Mouse (Mus musculus): ENCODE measurements around the gene Cacna1a. TPM values are rescaled to one million over a fixed set of nuclear protein-coding genes. Genes with fewer than 3 reads are reported as not detected.
"Not testable (repeated sequence)": the region's sequence is repeated elsewhere in the genome, so short reads cannot be mapped to it uniquely, and the experiment has no call there.

Cacna1a gene
- total RNA-seq, 1 experiment = 27.4 TPM

DNA sequence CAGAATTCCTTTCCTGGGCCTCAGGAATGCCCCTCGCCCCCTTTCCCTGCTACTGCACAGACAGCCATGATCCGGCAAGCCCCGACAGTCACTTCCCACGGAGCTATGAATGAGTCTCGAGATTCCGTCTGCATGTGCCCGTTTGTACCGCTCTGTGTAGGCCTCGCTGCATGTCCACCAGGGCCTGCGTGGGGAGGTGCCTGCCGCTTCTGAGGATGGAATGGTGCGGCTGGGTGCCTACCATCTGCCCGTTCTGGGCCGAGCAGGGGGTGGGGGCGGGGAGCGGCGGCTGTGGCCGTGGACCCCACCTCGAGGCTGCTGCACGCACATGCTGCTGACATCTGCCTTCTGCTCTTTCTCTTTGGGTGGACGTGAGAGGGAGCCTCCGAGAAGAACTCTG, 228.8 kb downstream of the Cacna1a start:
- DNase-seq (ENCODE audit: low read depth, low spot score) = no peak
- Histone ChIP-seq H3K36me3 (ENCODE audit: control insufficient read depth, insufficient read depth, low read length, poor library complexity, severe bottlenecking) (0 out of 2 replicates have a peak, but pooled peaks cover 2% of the 10 kb centered on the region), H3K9me3 (ENCODE audit: control insufficient read depth, insufficient read depth, low read depth, low read length) (no peaks in the 10 kb centered on the region), H3K27ac (ENCODE audit: insufficient read depth, low read depth, low read length, poor library complexity, severe bottlenecking) (no peak overlapping the region), H3K9ac (ENCODE audit: insufficient read depth, low read depth, low read length, poor library complexity, severe bottlenecking) (no peak overlapping the region), H3K4me1 (ENCODE audit: control insufficient read depth in 2 of 2, insufficient read depth in 2 of 2, low read length in 2 of 2, poor library complexity in 1 of 2) (peaks cover 0 to 23% of the 10 kb centered on the region in 2 experiments; a peak in 3 of 4 replicates), H3K4me3 (ENCODE audit: insufficient read depth in 1 of 2, low read depth in 1 of 2, low read length in 2 of 2, poor library complexity in 1 of 2, severe bottlenecking in 1 of 2) (peak overlapping the region; percentile 33; a peak in 2 of 4 replicates)
- no peak for TF ChIP-seq HCFC1 (IDR thresholded peaks at IDR 0.05; ENCODE audit: borderline replicate concordance, insufficient read depth, low read length)
- in situ Hi-C loops (cut with MboI; ENCODE audit: low sequenced_read_pairs in 2 of 2, unreplicated experiment in 2 of 2) = no loop called here

DNA sequence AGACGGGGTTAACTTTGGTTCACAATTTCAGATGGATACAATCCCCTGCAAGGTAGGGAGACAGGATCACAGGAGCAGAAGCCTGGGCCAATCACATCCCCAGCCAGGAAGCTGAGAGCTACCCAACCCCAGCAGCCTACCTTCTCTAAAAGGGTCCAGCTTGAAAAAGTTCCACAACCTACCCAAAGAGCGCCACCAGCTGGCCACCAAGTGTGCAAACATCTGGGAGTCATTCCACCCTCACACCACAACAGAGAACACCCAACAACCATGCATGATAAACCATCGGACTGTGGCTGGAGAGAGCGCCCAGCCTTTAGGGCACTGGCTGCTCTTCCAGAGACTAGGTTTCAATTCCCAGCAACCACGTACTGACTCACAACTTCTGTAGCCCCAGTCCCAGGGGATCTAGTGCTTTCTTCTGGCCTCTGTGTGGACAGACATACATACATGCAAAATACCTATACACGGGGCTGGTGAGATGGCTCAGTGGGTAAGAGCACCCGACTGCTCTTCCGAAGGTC, 232.9 kb downstream of the Cacna1a start:
- Histone ChIP-seq H3K9me3 (ENCODE audit: control insufficient read depth, insufficient read depth, low read depth, low read length) (no peaks in the 10 kb centered on the region), H3K4me3 (ENCODE audit: insufficient read depth in 1 of 2, low read depth in 1 of 2, low read length in 2 of 2, poor library complexity in 1 of 2, severe bottlenecking in 1 of 2) (no peak overlapping the region), H3K36me3 (ENCODE audit: control insufficient read depth, insufficient read depth, low read length, poor library complexity, severe bottlenecking) (no peaks in the 10 kb centered on the region), H3K27ac (ENCODE audit: insufficient read depth, low read depth, low read length, poor library complexity, severe bottlenecking) (no peak overlapping the region), H3K9ac (ENCODE audit: insufficient read depth, low read depth, low read length, poor library complexity, severe bottlenecking) (no peak overlapping the region), H3K4me1 (ENCODE audit: control insufficient read depth in 2 of 2, insufficient read depth in 2 of 2, low read length in 2 of 2, poor library complexity in 1 of 2) (peaks cover 0 to 11% of the 10 kb centered on the region in 2 experiments; a peak in 3 of 4 replicates)
- in situ Hi-C loops (cut with MboI; ENCODE audit: low sequenced_read_pairs in 2 of 2, unreplicated experiment in 2 of 2) = no loop called here
- TF ChIP-seq ZNF384 (IDR thresholded peaks at IDR 0.05; ENCODE audit: low read depth, low read length) (no peak), MAFK (IDR thresholded peaks at IDR 0.05; ENCODE audit: insufficient read depth, low read depth, low read length) (no peak), CHD2 (IDR thresholded peaks at IDR 0.05; ENCODE audit: low read depth, low read length) (no peak), HCFC1 (IDR thresholded peaks at IDR 0.05; ENCODE audit: borderline replicate concordance, insufficient read depth, low read length) (no peak), ZC3H11A (IDR thresholded peaks at IDR 0.05; ENCODE audit: borderline replicate concordance, low read depth, low read length) (no peak)
- DNase-seq (ENCODE audit: low read depth, low spot score) = no peak

DNA sequence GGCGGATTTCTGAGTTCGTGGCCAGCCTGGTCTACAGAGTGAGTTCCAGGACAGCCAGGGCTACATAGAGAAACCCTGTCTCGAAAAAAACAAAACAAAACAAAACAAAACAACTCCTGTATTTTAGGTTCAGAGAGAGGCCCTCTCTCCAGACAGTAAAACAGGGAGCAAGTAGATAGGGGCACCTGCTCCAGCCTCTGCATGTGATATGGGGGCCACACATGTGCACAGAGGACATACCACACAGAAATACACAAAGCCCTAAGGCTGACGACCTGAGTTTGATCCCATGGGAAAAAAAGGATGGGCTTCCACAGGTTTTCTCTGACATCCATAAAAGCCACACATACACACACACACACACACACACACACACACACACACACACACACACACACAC, 235.2 kb downstream of the Cacna1a start:
- H3K9ac ChIP-seq (ENCODE audit: insufficient read depth, low read depth, low read length, poor library complexity, severe bottlenecking); H3K27ac ChIP-seq (ENCODE audit: insufficient read depth, low read depth, low read length, poor library complexity, severe bottlenecking); H3K9me3 ChIP-seq (ENCODE audit: control insufficient read depth, insufficient read depth, low read depth, low read length); H3K36me3 ChIP-seq (ENCODE audit: control insufficient read depth, insufficient read depth, low read length, poor library complexity, severe bottlenecking); DNase-seq (ENCODE audit: low read depth, low spot score); H3K4me1 ChIP-seq (ENCODE audit: control insufficient read depth in 2 of 2, insufficient read depth in 2 of 2, low read length in 2 of 2, poor library complexity in 1 of 2); H3K4me3 ChIP-seq (ENCODE audit: insufficient read depth in 1 of 2, low read depth in 1 of 2, low read length in 2 of 2, poor library complexity in 1 of 2, severe bottlenecking in 1 of 2); in situ Hi-C loops (cut with MboI; ENCODE audit: low sequenced_read_pairs in 2 of 2, unreplicated experiment in 2 of 2): not testable (repeated sequence)

DNA sequence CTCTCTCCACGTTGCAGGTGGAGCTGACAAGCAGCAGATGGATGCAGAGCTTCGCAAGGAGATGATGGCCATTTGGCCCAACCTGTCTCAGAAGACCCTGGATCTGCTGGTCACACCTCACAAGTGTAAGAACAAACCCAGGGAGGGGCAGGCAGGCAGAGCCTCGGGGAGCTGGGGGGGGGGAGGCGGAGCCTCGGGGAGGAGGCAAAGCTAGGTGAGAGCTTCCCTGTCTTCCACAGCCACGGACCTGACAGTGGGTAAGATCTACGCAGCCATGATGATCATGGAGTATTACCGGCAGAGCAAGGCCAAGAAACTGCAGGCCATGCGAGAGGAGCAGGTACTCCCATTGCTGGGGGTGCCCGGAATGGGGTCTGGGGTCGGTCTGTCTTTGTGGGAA, 241.3 kb downstream of the Cacna1a start:
- H3K36me3 ChIP-seq (ENCODE audit: control insufficient read depth, insufficient read depth, low read length, poor library complexity, severe bottlenecking) = no peaks in the 10 kb centered on the region
- H3K9ac ChIP-seq (ENCODE audit: insufficient read depth, low read depth, low read length, poor library complexity, severe bottlenecking) = 0 out of 2 replicates have a peak overlapping the region, but pooled peaks have one; percentile 27
- peak overlapping the region; percentile 35 to 53; a peak in 2 of 4 replicates for H3K4me3 ChIP-seq (ENCODE audit: insufficient read depth in 1 of 2, low read depth in 1 of 2, low read length in 2 of 2, poor library complexity in 1 of 2, severe bottlenecking in 1 of 2)
- no peak for DNase-seq (ENCODE audit: low read depth, low spot score)
- H3K4me1 ChIP-seq (ENCODE audit: control insufficient read depth in 2 of 2, insufficient read depth in 2 of 2, low read length in 2 of 2, poor library complexity in 1 of 2) = peaks cover 2 to 15% of the 10 kb centered on the region in 2 experiments; a peak in 1 of 4 replicates
- no peak overlapping the region for H3K27ac ChIP-seq (ENCODE audit: insufficient read depth, low read depth, low read length, poor library complexity, severe bottlenecking)
- no peak for TF ChIP-seq HCFC1 (IDR thresholded peaks at IDR 0.05; ENCODE audit: borderline replicate concordance, insufficient read depth, low read length)
- TF ChIP-seq CHD2 (IDR thresholded peaks at IDR 0.05; ENCODE audit: low read depth, low read length) = no peak
- TF ChIP-seq ZNF384 (IDR thresholded peaks at IDR 0.05; ENCODE audit: low read depth, low read length) = no peak
- TF ChIP-seq ZC3H11A (IDR thresholded peaks at IDR 0.05; ENCODE audit: borderline replicate concordance, low read depth, low read length) = no peak
- TF ChIP-seq MAFK (IDR thresholded peaks at IDR 0.05; ENCODE audit: insufficient read depth, low read depth, low read length) = no peak
- no peaks in the 10 kb centered on the region; the same call in 1 of the 2 replicates for H3K9me3 ChIP-seq (ENCODE audit: control insufficient read depth, insufficient read depth, low read depth, low read length)
- in situ Hi-C loops (cut with MboI; ENCODE audit: low sequenced_read_pairs in 2 of 2, unreplicated experiment in 2 of 2) = no loop called here

GRCm38 (mm10) chr8:84630145-84630544, 241.9 kb downstream of the Cacna1a start:
- Histone ChIP-seq H3K4me1 (ENCODE audit: control insufficient read depth in 2 of 2, insufficient read depth in 2 of 2, low read length in 2 of 2, poor library complexity in 1 of 2) (peaks cover 3 to 21% of the 10 kb centered on the region in 2 experiments; a peak in 2 of 4 replicates), H3K27ac (ENCODE audit: insufficient read depth, low read depth, low read length, poor library complexity, severe bottlenecking) (no peak overlapping the region), H3K9ac (ENCODE audit: insufficient read depth, low read depth, low read length, poor library complexity, severe bottlenecking) (0 out of 2 replicates have a peak overlapping the region, but pooled peaks have one; percentile 27), H3K4me3 (ENCODE audit: insufficient read depth in 1 of 2, low read depth in 1 of 2, low read length in 2 of 2, poor library complexity in 1 of 2, severe bottlenecking in 1 of 2) (peak overlapping the region; percentile 35 to 53; a peak in 1 of 4 replicates), H3K9me3 (ENCODE audit: control insufficient read depth, insufficient read depth, low read depth, low read length) (no peaks in the 10 kb centered on the region; the same call in 1 of the 2 replicates), H3K36me3 (ENCODE audit: control insufficient read depth, insufficient read depth, low read length, poor library complexity, severe bottlenecking) (no peaks in the 10 kb centered on the region)
- DNase-seq (ENCODE audit: low read depth, low spot score) = no peak
- in situ Hi-C loops (cut with MboI; ENCODE audit: low sequenced_read_pairs in 2 of 2, unreplicated experiment in 2 of 2) = no loop called here
- TF ChIP-seq MAFK (IDR thresholded peaks at IDR 0.05; ENCODE audit: insufficient read depth, low read depth, low read length) (peak; percentile 82), ZNF384 (IDR thresholded peaks at IDR 0.05; ENCODE audit: low read depth, low read length) (no peak)

Data from ES-E14 (cell line).